Mouse (Mus musculus) frontal cortex, postnatal 14 days (tissue): Measurements from ENCODE around the gene Gm45717.
"Not testable (repeated sequence)": the region's sequence is repeated elsewhere in the genome, so short reads cannot be mapped to it uniquely, and the experiment has no call there.

ENCODE experiments used
- DNase-seq, 2 experiments: peaks; one replicate each; pipeline ENCODE4 v3.0.0; 2022; ENCODE audit warnings: low spot score in 2 of 2

Gene Gm45717

DNA sequence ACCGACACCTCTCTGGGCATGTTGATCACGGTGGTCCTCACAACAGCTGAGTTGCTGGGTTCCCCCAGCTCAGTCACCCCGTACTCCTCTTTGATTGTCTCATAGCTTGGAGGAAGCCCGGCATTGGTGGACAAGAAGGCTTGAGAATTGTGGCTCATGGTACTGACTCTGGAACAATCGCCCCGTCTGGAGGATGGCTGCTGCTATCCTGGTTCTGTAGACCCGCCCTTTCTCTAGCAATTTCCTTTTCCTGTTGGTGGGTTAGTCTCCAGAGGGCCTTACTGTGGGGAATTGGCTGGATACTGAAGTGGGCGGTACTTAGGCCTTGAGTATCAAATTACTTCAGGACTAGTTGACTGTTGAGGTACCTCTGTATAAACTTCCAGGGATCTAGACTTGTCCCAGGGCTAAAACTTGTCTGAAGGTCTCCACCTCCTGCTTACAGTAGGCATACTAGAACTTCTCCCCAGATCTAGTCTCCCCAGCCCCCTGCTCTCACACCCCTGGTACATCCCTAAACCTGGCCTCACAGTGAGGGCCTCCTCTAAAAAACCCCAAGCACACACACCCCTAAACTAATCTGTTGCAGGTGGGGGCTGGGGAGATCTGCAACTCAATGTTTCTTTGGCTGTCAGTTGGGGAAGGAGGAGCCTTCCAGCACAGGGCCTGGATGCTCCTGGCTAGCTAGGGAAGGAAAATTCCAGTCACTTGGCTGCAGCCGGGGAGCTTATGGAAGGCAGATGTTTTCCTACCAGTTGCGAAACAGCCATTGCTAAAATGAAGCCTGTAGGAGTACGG lies at the start of gene Gm45717, which contains the start of gene Ifitm2:
Gm45717 (minus strand) TSS at position 180 of the 798 bp plus-strand sequence.
Ifitm2 (minus strand) TSS at position 230 of the 798 bp plus-strand sequence.
- no peak for DNase-seq

DNA sequence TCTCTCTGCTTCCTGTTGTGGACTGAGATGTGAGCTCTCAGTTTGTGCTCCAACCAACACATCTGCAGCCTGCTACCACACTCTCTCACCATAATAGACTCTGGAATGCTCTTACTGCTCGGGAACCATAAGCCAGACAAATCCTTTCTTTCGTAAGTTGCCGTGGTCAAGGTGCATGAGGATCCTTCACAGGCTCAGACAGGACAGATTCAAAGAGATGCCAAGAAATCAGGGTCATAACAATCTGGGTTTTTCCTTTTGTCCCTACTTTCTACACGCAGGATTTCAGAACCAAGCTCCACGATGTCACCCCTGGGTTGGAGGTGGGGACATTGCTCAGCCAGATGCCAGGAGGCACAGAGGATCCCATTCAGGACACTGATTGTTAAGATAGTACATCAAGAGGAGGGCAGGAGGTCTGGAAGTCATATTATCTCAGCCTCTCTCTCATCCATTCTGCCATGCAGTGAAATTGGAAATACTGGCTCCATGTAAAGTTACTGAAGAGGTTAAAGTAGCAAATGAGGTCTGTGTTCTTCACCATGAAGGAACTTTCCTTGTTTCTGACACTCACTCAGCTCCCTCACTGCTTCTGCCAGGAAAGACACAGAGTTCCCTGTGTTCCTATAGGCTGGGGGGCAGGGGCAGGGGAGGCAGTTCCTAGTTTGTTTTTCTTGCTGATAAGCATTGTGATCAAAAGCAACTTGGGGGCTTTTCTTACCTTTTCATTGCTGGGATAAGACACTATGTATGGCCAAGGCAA lies 47.7 kb upstream of the Gm45717 start:
- DNase-seq, result no peak

DNA sequence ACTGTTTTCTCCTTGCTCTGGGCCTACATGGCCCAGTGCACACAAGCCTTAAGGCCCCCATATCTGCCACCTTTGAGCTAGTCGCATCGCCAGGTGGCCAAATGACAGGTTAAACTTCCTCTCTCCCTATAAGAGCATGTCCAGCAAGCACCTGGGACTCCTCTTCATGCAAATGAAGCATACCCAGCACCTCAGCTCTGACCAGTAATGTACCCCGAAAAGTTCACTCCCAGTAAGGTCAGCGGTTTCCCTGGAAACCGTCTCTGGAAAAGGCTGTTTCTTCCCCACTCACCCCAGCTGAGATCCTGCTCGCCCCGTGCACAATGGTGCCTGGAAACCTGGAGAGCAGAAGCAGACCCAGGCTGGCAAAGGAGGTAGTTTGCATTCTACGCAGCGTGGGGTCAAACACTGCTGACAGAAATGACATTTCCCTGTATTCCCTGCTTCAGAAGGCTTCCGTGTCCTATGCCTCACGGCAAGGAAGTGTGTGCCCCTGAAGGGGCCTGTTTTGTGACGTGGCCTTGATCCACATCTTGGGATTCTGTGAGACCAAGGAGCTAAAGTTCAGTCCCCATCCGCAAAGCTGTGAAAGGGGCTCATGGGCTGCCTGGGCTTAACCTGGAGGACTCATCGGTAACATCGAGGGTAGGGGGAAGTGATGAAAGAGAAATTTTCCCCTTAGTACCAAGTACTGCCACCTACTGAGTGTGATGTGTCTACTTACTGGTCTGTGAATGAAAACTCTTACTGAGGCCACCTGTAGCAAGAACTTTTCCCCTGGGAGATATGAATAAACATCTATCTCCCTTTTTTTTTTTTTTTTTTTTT lies 45.4 kb upstream of the Gm45717 start:
- DNase-seq, result no peak

DNA sequence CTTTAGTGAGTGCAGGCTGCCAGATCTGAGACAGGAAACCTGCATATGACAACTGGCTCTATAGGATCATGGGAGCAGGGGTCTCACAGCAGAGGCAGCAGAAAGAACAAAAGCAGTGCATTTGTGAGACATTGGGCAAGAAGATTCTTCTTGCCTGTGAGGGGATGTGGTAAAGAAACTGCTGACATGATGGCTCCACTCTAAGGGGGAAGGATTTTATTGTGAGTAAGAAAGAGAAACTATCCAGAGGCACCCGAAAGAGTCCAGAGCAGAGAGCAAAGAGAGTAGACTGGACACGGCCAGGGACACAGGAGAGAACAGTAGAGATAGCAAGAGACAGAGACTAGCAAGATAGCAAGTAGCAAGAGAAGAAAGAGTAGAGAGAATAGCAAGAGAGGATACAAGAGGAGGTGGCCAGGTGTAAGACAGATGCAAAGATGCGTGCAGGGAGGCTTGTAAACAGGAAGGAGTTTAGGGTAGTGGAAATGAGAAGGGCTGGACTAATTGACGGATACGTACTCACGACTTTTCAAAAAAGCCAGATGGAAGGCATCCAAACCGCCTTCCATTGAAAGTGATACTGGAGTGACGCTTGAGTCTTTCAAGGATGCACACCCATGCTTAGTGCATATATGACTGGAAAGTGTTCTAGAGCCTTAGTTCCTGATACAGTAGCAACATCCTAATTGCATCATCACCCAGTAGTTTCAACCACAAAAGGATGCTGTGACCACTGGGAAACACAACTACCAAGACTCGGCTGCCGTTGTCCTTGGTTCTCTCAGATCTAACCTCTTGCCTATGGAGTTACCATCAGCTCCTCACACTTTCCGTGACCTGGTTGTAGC lies 43.3 kb upstream of the Gm45717 start:
- no peak for DNase-seq

DNA sequence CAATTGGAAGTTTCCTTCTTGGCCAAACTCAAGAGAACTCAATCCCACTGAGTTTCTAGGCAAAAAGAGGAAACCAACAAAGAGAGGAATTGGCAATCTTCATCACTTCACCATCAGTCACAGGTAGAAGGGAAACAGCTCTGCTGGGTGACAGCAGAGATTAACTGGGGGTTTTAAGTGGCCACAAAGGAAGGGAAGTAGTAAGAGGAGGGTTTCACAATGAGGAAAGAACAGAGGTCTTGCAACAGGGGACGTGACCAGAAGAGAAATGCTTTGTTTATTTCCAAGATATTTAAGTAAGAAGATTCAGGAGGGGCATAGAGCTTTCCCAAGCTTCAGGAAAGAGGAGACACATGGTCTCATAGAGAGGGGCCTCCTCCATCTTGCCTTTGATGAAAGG lies 42.1 kb upstream of the Gm45717 start:
- no peak for DNase-seq

DNA sequence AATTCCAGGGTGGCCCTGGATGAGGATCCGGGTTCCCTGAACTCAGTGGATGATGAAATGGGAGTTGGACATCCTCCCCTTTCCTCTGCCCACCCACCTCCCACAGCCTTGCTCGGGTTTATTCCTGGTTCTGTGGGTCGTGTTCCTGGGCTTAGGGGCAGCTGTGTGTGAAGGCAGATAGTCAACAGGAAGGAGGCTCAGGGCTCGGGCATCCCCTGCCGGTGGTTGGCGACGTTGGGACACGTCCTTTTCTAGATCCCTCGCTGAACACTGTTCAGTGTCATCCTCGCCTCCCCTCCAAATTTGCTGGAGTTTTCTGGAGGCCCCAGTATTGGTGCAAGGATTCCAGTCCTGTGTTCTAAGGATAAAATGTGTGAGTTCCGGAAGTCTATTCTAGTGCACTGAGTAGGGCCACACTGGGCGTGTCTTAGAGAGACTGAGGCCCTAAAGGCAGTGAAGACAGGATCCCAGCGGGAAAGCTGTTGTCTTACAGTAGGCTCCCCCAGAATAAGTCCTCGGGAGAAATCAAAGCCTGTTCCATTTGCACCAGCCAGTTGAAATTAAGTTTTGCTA lies 35.5 kb upstream of the Gm45717 start:
- DNase-seq, result no peak

DNA sequence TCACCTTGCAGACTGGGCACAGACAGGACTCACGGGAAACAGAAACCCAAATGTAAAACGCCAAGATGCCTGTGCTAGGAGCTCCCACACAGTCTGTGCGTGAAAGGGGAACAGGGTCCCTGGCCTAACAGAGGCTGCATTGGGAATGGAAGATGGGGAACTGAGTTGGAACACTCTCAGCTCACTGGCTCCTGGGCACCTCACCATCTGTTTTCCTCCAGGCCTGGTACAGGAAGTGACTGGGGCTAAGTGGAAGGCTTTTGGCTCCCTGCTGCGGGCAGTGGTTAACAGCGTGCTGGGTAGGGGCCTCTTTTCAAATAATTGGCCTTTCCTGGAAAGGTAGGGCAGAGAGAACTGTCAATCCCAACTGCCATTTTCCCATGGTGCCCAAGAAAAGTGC lies 34.9 kb upstream of the Gm45717 start:
- DNase-seq, result no peak

DNA sequence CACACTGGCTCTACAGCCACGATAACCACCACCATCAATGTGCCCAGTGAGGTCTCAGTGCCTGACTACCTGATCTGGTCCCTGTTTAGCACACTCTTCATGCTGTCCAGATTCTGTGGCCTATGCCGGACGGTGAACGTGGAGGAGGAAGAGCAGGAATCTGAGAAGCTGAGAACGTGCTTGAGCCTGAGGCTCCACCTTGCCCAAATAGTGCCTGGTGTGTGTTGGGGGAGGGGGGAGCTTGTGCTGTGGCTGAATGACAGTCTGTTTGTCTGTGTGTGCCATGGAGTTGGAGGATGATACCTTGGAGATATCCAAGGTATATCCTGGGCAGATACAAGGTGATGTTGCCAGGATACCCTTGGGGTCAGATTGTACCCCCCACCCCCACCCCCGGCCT lies 34.4 kb upstream of the Gm45717 start:
- no peak for DNase-seq

DNA sequence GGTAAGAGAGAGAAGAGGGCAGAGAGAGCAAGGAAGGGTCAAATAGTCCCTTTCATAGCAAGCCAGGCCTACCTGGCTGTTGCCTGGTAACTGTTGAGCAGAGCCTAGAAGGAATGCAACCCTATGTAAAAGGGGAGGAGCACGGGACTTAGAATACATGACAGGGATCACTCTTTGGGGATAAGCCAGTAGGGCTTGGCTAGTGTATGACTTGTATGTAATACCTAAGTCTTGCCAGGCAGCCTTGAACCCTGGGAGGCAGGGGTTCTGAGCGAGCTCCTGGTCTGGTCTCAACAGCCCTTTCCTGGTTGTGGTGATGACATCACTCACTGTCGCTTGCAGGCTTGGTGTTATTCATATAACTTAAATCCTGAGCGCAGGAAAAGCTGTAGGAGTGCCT lies 33.3 kb upstream of the Gm45717 start:
- no peak for DNase-seq

DNA sequence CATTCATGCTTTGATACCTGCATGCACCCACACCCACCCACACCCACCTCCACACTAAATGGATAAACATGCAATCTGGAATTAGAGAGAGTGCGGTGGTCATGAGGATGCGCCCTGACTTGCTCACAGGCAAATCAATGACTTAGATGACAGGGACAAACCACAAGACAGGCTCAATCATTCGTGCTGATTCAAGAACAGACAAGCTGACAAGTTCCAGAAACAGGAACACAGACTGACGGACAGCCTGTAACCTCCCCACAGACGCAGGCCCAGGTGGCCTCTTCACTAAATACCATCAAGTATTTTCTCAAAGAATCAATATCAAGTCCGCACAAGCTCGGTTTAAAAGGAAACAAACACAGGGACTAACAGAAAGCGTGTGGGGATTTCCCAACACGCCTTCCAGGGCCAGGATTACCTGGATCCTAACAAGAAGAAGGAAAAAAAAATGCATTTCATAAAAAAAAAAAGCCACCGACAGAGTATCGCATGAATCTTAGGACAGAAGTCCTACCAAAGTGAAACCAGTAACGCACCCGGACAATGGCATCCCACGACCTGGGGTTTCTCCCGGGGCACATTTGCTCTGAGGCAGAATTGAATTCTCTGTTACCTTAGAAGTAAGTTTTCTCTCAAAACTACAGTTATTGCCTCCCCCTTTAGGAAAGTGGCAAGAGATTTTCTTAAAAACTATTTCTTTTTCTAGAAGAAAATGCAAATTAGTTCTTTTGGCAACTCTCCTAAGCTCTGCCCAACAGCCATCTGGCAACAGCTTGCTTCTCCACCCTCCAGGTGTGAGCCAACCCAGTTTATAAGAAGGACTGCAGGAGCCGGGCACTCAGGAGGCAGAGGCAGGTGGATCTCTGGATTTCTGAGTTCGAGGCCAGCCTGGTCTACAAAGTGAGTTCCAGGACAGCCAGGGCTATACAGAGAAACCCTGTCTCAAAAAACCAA lies 31.7 kb upstream of the Gm45717 start:
- no peak for DNase-seq

DNA sequence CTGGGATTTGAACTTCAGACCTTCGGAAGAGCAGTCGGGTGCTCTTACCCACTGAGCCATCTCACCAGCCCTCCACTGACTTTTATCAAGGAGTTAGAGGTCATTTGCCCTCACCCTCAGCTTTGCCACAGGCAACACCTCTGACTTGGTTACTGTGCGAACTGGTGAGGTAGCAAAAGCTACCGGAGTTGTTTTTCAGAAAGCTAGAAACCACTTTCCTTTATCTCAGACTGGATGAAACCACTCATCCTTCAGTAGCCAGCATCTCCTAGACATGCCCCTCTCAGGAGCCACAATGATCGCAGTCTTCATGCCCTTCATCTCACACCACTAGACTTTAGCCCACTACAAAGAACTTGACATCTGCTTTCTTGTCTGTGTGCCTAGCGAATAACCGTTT lies 27.2 kb upstream of the Gm45717 start:
- DNase-seq, result no peak

DNA sequence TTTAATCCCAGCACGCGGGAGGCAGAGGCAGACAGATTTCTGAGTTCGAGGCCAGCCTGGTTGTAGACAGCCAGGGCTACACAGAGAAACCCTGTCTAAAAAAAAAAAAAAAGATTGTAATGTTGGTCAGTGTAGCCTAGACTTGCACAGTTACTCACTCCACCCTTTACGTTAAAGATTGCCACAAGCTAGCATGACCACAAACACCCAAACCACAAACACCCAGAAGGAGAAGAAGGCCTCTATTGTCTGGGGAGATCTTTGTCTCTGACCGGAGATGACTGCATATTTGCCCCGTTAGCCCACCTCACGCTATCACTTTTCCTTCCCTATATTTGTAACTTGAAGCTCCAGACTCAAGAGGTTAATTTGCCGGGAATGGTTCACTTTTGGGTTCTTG lies 26.0 kb upstream of the Gm45717 start:
- DNase-seq, result no peak

DNA sequence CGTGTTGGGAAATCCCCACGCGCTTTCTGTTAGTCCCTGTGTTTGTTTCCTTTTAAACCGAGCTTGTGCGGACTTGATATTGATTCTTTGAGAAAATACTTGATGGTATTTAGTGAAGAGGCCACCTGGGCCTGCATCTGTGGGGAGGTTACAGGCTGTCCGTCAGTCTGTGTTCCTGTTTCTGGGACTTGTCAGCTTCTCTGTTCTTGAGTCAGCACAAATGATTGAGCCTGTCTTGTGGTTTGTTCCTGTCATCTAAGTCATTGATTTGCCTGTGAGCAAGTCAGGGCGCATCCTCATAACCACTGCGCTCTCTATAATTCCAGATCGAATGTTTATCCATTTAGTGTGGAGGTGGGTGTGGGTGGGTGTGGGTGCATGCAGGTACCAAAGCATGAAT lies 21.0 kb upstream of the Gm45717 start:
- not testable (repeated sequence) for DNase-seq

DNA sequence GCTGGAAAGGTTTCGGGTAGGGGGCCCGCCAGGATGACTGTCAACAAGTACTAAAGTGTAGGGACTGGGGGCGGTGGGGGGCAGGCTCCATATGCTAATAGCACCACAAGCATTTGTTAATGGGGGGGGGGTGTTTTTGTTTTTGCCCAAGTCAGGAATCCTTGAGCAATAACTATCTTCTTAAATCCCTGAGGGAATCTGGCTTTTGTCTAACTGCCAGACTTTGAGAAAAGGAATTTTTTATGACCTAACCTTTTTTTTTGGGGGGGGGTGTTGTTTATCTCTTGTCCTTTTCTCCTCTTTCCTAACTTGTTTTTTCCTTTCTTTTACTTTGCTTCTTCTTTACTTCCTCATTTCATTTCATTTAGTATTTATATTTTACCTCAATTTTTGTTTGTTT lies 19.7 kb upstream of the Gm45717 start:
- DNase-seq, result no peak

DNA sequence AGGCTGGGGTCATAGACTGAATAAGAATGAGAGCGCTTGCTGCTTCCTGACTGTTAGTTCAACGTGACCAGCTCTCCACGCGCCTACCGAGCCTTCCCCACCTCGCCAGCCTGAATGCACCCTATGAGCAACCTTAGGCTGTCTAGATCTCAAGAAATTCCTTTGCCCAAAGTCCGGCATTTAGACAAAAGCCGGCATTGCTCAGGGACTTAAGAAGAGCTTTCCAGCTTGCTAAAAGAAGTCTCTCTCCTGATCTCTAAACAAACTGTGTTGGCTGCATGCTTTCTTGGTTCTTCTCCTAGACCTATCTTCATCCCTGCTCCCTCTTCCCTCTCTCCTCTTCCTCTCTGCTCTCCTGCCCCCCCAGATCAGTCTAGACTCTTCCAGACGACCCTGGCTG lies 19.2 kb upstream of the Gm45717 start:
- no peak for DNase-seq

DNA sequence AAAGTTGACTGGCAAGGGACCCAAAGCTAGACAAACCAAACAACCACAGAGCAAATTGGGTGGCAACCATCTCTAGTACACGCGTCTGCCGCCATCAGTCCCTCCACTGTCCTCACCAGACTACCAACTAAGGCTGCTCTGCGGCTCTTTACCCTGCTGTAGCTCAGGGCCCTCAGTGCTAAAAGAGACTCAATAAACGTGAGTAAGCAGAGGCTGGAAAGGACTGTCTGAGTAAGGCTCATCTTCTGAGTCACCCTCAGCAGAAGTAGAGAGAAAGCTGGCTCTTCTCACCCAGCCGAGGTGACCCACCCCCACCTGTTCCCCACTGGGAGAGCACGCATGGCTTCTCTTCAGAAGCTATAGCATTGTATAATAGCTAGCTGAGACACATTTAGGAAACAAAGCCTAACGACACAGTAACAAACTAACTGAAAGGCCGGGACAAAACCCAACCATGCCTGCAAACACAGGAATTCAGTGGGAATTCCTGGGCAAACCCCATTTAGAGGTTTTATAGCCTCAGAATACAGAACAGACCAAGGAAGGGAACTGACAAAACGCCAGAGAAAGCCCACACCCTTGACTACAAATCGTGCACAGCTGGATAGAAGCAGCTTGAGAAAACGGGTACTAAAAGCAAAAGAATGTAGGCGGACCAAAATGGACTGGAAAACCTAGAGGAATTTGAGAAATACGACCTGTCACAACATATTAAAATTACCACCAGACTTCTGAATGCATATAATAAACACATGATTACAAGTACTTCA lies 17.8 kb upstream of the Gm45717 start:
- DNase-seq, result no peak

DNA sequence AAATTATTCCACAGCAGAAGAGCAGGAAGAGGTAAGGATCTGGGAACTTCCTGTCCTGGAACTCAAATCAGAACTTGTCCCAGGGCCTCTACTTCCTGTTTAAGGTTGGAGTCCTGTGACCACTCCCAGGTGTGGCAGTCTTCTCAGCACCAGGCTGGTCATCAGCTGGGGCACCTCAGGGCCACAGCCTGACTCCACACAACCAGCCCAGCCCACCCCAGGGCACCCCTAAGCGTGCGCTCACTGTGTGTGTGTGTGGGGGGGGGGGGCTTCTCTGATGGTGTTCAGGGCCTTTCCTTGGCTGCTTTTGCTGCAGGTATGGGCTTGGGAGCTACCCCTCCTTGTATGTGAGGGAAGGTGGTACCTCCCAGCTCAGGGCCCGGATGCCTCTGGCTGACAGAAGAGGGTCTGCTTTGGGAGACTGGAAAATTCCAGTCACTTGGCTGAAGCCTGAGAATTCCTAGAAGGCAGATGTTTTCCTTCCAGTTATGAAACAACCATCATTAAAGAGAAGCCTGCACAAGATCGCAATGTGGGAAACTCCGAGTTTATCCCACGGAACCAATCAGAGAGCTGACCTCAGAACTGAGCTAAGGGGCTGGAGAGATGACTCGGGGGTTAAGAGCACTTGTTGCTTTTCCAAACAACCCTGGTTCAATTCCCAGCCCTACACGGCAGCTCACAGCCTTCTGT lies 15.9 kb upstream of the Gm45717 start:
- DNase-seq, result no peak

DNA sequence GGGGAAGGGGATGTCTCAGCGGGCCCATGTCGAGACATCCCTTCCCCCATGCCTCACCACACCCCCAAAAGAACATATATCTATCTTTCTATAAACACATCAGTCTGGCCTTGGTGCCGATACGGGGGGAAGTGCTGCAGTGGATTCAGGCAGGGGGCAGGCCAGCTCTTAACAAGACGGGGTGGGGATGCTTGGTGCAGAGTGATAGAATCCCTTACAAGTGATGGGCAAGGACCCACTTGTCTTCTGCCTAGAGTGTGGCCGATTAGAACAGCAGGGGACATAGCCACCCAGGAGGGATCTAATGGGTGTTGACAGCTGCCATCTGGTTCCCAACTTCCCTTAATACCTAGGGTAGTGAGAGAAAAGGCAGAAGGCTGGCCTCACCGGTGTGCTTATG lies 15.2 kb upstream of the Gm45717 start:
- no peak for DNase-seq
